Mouse (Mus musculus): Measurements from ENCODE around the gene Phykpl. TPM values are rescaled to one million over a fixed set of nuclear protein-coding genes. Genes with fewer than 3 reads are reported as not detected.
"Not testable (repeated sequence)": the region's sequence is repeated elsewhere in the genome, so short reads cannot be mapped to it uniquely, and the experiment has no call there.

Phykpl gene
- total RNA-seq, 2 experiments from 2014 or later, result 22.9 to 31.1 TPM

DNA sequence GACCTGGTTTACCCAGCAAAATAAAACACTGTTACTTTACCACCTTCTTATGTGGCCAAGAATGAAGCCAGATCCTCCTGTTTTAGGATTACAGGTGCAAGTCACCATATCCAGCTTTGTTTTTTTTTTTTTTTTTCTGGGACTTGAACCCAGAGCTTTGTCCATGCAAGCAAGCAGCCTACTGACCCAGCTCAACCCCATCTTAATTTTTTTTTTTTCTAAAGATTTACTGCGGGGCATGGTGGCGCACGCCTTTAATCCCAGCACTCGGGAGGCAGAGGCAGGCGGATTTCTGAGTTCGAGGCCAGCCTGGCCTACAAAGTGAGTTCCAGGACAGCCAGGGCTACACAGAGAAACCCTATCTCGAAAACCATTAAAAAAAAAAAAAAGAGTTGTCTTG is 31.6 kb downstream of the Phykpl start:
- DNase-seq, result not testable (repeated sequence)

DNA sequence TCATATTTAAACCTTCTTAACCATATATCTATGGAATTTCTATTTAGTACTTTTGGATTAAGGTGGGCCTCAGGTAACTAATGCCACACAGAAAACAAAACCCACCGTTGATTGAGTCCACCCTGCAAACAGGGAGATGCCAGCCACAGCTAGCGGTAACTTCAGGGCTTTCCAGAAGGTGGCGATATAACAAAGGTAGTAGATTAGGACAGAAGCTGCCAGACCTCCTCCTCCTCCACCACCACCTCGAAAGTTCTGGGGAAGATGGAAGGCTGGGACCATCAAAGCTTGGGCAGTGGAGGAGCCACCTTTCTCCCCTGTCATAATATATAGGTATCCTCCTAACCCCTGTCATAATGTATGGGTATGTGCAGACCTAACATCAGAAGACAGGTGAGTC is 33.1 kb downstream of the Phykpl start:
- peak; percentile 82 for DNase-seq

GRCm38 (mm10) chr11:51618894-51619408 is 34.4 kb downstream of the Phykpl start:
- no peak for DNase-seq

DNA sequence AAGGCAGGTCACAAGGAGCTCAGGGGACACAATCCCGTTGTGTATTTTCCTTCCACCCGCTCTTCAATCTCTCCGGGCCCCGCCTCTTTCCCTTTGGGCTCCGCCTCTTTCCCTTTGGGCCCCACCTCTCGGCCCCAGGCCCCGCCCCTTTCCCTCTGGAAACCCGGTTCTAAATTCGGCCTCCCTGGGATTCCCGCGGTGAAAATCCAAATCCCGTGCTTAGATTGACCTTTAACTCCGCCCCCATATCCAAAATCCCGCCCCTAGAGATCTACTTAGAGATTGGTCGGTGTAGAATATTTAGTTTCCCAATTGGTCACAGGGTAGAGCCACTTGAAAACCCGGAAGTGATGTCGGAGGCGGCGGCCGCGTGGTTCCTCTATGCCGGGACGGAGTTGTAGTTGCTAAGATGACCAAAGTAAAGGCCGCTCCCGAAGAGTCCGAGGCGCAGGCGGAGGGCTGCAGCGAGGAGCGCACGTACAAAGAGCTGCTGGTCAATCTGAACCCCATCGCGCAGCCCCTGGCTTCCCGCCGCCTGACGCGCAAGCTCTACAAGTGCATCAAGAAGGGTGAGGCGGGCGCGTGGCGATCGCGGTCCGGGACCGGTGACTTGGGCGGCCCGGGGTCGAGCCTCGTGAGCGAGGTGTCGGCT is 35.0 kb downstream of the Phykpl start, which contains the start of gene Nhp2:
TSS of gene Nhp2 (plus strand) at position 327 of the 652 bp plus-strand sequence.
- DNase-seq, result peak; percentile 97

- DNase-seq, result no peak
These were observed 35.5 kb downstream of the Phykpl start for GRCm38 (mm10) chr11:51620084-51620483.

DNA sequence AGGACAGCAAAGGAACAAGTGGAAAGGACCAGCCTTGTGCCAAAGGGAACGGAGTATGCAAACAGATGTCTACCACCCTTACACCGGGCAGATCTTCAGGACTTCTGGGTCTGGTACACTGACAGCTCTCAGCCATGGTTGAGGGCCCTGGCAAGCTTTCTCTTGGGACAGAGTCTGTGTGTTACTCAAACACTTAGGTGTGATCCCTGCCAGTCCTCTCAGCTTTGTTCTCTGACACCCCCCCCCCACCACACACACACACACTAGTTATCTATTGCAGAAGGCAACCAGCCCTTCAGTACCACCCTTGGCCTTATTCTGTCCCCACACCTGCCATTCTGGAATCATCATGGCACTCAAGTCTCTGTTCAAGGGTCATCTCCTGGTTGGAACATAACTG is 37.2 kb downstream of the Phykpl start:
- no peak for DNase-seq

DNA sequence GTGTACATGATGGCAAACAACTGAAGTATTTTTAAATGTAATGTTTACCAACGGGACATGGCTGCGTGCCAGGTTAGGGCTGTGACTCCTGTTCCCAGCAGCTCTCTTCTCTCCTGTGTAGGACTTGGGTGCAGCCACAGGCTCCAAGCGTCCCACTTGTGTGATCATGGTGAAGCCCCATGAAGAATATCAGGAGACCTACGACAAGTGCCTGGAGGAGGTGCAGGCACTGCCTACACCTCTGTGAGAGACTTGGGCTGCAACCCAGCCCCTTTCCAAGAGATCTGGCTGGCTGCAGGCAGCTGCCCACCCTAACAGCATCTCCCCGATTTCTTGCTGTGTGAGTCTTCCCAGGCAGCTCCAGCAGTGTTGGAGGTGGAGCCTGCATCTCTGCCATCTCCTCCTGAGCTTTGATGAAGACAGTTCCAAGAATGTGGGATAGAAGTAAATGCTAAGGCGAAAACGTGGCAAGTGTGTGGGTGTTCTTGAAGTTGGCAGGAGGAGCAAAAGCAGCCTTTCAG is 38.5 kb downstream of the Phykpl start:
- no peak for DNase-seq

DNA sequence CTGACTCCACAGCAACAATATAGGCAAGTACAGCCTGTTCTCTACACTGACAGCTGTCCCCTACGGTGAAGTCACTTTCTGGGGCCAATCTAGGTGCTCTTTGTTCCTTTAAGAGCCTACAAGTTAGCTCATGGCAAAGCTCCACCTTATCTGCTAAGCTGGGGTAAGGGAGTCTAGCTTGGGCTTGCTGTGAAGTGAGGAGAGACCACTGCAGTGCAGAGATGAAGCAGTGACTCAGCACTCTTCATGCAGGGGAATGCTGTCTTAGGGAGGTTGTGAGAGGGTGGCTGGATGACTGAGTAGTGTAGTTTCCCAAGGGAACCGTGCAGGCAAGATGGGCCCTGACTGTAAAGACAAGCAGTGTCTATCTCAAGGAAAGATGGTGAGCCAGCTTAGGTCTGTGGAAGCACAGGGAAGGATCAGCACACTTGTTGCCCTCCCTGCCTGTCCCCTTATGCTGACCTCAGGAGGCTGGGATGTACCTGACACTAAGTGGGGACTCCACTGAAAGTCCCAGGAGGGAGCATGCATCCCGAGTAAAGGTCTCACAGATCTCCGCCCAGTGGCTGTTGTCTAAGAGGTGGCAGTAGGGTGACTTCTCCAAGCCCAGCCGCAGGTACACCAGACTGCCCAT is 40.7 kb downstream of the Phykpl start:
- DNase-seq, result no peak

DNA sequence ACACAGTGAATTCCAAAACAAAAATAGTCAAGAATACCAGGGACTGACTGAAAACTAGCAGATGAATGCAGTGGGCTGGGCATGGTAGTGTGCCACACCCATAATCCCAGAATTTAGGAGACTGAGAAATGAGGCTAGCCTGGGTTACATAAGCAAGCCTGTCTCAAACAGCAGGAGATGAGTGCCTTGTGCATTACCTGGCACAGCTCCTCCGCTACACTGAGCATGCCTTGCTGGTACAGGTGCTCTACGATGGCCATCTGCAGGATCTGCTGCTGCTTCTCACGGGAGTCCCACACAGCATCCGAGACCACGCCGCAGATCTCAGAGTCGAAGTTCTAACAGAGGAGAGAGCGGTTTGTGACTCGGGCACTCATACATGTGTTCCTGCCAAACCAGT is 42.9 kb downstream of the Phykpl start:
- no peak for DNase-seq

DNA sequence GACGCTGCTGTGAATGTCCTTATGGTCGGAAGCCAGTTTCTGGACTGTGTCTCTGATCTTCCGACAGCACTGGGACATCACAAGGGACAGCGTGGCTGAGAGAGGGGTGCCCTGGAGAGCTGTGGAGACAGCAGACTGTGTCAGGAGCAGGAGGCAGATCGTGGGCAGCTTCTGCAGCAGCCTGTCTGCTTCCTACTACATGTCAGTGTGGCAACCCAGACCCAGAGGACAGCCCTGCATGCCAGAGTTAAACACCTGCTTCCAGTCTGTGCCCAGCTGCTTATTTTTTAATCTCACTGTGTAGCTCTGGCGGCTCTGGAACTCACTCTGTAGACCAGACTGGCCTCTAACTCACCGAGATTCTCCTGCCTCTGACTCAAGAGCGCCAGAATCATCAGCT is 43.4 kb downstream of the Phykpl start:
- no peak for DNase-seq

DNA sequence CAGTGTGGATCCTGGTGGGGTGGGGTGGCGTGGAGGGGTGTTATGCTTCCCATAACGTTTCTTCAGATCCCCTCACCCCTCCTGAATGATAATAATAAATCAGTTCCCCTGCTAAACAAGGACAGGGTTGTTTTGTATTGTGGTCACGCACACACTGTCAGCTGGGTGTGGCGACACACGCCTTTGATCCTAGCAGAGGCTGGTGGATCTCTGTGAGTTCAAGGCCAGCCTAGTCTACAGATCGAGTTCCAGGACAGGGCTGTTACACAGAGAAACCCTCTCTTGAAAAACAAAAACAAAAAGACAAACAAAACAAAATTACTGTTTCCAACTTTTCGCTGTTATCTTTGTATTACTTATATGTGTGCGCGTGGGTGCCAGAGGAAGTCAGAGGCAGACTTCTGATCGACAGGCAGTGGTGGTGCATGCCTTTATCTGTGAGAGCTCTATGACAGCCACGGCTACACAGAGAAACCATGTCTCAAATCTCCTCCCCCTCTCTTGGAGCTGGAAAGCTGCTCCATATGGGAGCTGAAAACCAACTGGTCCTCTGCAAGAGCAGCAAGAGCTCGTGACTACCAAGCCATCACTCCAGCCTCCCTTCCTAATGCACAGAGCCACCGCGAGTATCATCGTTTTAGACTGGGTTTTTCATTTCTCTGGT is 45.2 kb downstream of the Phykpl start:
- no peak for DNase-seq

DNA sequence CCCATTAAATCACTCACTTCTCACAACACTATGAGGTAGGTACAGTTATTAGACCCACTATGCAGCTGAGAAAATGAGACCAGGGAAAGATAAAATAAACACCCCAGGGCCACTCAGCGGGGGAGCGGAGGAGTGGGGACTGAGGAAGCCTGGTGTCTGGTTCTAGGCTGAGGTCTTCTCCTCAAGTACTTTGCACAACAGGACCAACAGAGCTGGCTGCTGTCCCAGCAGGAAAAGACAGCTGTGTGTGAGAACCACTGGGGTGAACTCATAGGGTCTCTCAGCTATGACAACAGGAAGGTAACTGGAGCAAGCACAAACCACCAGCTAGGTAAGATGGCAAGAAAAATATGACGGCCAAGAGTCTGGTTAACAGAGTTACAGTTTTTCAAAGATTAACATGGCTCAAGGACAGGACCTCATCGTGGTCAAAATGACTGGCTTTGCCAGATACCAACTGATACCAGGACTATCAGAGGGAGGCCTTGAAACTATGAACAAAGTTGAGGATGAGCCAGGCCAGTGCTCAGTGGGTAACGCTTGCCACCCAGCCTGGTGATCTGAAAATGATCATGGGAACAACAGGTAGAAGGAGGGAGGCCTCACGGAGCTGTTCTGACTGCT is 47.7 kb downstream of the Phykpl start:
- DNase-seq, result peak; percentile 26

- DNase-seq, result not testable (repeated sequence)
These were observed 48.6 kb downstream of the Phykpl start for GRCm38 (mm10) chr11:51633200-51633599.

GRCm38 (mm10) chr11:51633721-51634120 is 49.2 kb downstream of the Phykpl start:
- no peak for DNase-seq

DNA sequence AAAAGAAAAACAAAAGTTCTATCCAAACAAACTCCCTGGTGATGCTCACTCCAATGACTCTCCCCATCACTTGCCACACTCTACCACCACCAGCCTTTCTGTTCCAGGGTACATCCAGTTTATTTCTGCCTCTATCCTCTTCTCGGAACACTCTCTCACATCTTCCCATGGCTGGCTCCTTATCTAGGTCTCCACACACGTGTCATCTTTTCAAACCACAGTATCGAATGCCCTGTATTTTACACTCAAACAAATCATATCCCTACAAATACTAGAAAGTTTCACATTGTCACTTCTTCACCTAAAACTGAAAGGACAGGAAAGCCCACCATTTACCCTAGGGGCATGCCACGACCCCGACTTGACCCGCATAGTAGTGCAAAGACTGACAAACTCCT is 50.6 kb downstream of the Phykpl start:
- no peak for DNase-seq

- DNase-seq, result peak; percentile 91
These were observed 51.2 kb downstream of the Phykpl start, which contains the start of gene Rmnd5b for GRCm38 (mm10) chr11:51635525-51636322. Gene Rmnd5b (minus strand): TSS chr11:51635896.

GRCm38 (mm10) chr11:51636323-51636684 is 51.7 kb downstream of the Phykpl start:
- DNase-seq, result peak; percentile 68

DNA sequence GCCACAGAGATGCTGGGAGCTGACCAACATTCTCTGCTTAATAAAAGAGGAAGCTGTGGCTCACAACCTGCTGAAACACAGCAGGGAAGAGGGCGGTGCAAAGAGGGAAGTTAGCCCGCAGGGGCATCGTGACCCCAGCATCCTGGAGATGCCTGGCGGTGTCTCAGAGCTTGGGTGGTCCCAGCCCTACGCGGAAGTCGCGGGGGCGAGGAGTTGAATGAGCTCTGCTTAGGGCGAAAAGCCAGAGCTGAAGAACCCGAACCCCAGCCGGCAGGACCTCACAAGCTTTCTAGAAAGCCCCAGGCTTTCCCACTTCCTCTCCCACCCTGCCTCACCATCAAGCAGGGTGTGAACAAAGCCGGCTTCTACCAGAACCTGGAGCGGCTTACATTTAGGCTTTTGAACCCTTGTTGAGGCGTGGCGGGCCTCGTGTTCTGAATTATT is 53.4 kb downstream of the Phykpl start:
- peak; percentile 46 for DNase-seq

DNA sequence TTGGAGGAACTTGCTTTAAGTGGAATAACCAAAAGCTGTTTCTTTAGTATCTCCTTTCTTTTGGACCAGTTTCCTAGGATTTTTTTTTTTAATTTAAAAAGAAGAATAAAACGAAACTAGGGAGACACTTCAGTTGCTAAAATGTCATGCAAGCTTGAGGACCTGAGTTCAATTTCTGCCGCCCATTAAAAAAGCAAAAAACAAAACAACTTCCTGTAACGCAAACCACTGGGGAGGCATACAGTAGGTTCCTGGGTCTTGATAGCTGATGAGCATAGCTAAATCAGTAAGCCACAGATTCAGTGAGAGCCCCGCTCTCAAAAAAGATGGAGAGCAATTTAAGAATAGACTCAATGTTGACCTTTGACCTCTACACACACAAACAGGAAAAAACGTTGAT is 53.9 kb downstream of the Phykpl start:
- no peak for DNase-seq

- peak; percentile 30 for DNase-seq
These were observed 56.2 kb downstream of the Phykpl start for GRCm38 (mm10) chr11:51640748-51641147.

- DNase-seq, result no peak
These were observed 58.6 kb downstream of the Phykpl start for GRCm38 (mm10) chr11:51643202-51643601.

GRCm38 (mm10) chr11:51643761-51644160 is 59.2 kb downstream of the Phykpl start:
- DNase-seq, result peak; percentile 56

All from adrenal gland, postnatal 10 days (tissue).